Mouse (Mus musculus) kidney, embryonic 15.5 days (tissue): ENCODE measurements around the gene Lrrc73. TPM values are rescaled to one million over a fixed set of nuclear protein-coding genes. Genes with fewer than 3 reads are reported as not detected.

ENCODE experiments used
- ATAC-seq: fragments of 200-750 bp; cut with Nextera tagmentation; replicated peaks from 2 replicates; pipeline ENCODE4 v1.8.0; 2017; ENCODE audit warnings: moderate TSS enrichment; ENCODE audit not compliant: low FRiP score
- H3K27ac ChIP-seq: fragments of 300-500 bp; sonication (generic); 2 replicates; pipeline ENCODE4 v1.5.1; 2015; ENCODE audit warnings: mild to moderate bottlenecking, inconsistent platforms
- H3K27me3 ChIP-seq: fragments of 300-500 bp; sonication (generic); 2 replicates; pipeline ENCODE4 v1.6.1; 2015; ENCODE audit warnings: inconsistent platforms
- H3K36me3 ChIP-seq: fragments of 300-500 bp; sonication (generic); 2 replicates; pipeline ENCODE4 v1.6.1; 2015; ENCODE audit warnings: inconsistent platforms
- H3K4me1 ChIP-seq: fragments of 300-500 bp; sonication (generic); 2 replicates; pipeline ENCODE4 v1.6.1; 2015; ENCODE audit warnings: inconsistent platforms
- H3K4me2 ChIP-seq: fragments of 300-500 bp; sonication (generic); 2 replicates; pipeline ENCODE4 v1.6.1; 2015; ENCODE audit warnings: moderate library complexity, mild to moderate bottlenecking, inconsistent platforms
- H3K4me3 ChIP-seq: fragments of 300-500 bp; sonication (generic); replicated peaks from 2 replicates; pipeline ENCODE4 v1.5.1; 2015; ENCODE audit warnings: mild to moderate bottlenecking, inconsistent platforms
- H3K9ac ChIP-seq: fragments of 300-500 bp; sonication (generic); 2 replicates; pipeline ENCODE4 v1.6.1; 2015; ENCODE audit warnings: mild to moderate bottlenecking, inconsistent platforms
- H3K9me3 ChIP-seq: fragments of 300-500 bp; sonication (generic); replicated peaks from 2 replicates; pipeline ENCODE4 v1.6.1; 2016; ENCODE audit warnings: inconsistent platforms
- WGBS: fragments of 180-500 bp; shearing (Covaris S2); methylation state at CpG from one replicate; pipeline ENCODE4 v1.1.7; 2015; ENCODE audit warnings: mixed read lengths; 5-methylcytosine and 5-hydroxymethylcytosine counted together
- polyA plus RNA-seq: library from polyadenylated mRNA; unstranded; fragments of >200 nt; fragmentation: Nextera tagmentation; extraction: Ambion mirVana; gene quantifications from 2 replicates; pipeline ENCODE4 v1.2.1, GENCODE M21; 2015

Gene Lrrc73
- polyA plus RNA-seq, 1 experiment from 2014 or later, result 0.60 TPM

GRCm38 (mm10) chr17:46244579-46244978 is 8.8 kb upstream of the Lrrc73 start:
- 0 out of 2 replicates have a peak overlapping the region, but pooled peaks have one; percentile 22 for H3K27ac ChIP-seq
- no peak overlapping the region for H3K4me2 ChIP-seq
- WGBS, result 69% methylated on average over 10 of the region's 10 CpGs
- H3K4me3 ChIP-seq, result no peak overlapping the region
- no peaks in the 10 kb centered on the region for H3K9me3 ChIP-seq
- ATAC-seq, result no peak
- H3K27me3 ChIP-seq, result no peaks in the 10 kb centered on the region
- peaks cover 73% of the 10 kb centered on the region for H3K36me3 ChIP-seq
- no peak overlapping the region for H3K9ac ChIP-seq
- peaks cover 25% of the 10 kb centered on the region for H3K4me1 ChIP-seq

GRCm38 (mm10) chr17:46247512-46248188 is 5.7 kb upstream of the Lrrc73 start, which contains the start of the genes Polr1c and Yipf3:
TSS of gene Polr1c (minus strand) at chr17:46248054.
TSS of gene Yipf3 (plus strand) at chr17:46248080.
- peak within 1 kb of the TSS; percentile 93 for H3K9ac ChIP-seq
- H3K4me1 ChIP-seq, result peaks cover 25% of the 10 kb centered on the region
- peak within 1 kb of the TSS; percentile 89 for H3K4me2 ChIP-seq
- H3K9me3 ChIP-seq, result no peaks in the 10 kb centered on the region
- peak within 1 kb of the TSS; percentile 67 for H3K4me3 ChIP-seq
- ATAC-seq, result peak; percentile 90
- H3K27me3 ChIP-seq, result no peaks in the 10 kb centered on the region
- H3K36me3 ChIP-seq, result peaks cover 72% of the 10 kb centered on the region
- under 1% methylated on average over 53 of the region's 53 CpGs for WGBS
- H3K27ac ChIP-seq, result peak within 1 kb of the TSS; percentile 73

GRCm38 (mm10) chr17:46248189-46248522 is 5.2 kb upstream of the Lrrc73 start:
- Histone ChIP-seq H3K9me3 (no peaks in the 10 kb centered on the region), H3K27ac (peak overlapping the region; percentile 73), H3K9ac (peak overlapping the region; percentile 93), H3K4me2 (peak overlapping the region; percentile 89), H3K27me3 (no peaks in the 10 kb centered on the region), H3K4me1 (peaks cover 27% of the 10 kb centered on the region), H3K36me3 (peaks cover 67% of the 10 kb centered on the region), H3K4me3 (peak overlapping the region; percentile 67)
- peak; percentile 57; the same call in 1 of the 2 replicates for ATAC-seq
- WGBS, result 1% methylated on average over 37 of the region's 37 CpGs

GRCm38 (mm10) chr17:46251174-46251573 is 2.2 kb upstream of the Lrrc73 start:
- ATAC-seq, result no peak
- Histone ChIP-seq H3K36me3 (peaks cover 37% of the 10 kb centered on the region), H3K9ac (no peak overlapping the region), H3K27me3 (peaks cover 19% of the 10 kb centered on the region), H3K4me1 (peaks cover 38% of the 10 kb centered on the region), H3K4me3 (no peak overlapping the region), H3K9me3 (no peaks in the 10 kb centered on the region), H3K4me2 (no peak overlapping the region), H3K27ac (no peak overlapping the region)
- WGBS, result 82% methylated on average over 7 of the region's 7 CpGs

- Histone ChIP-seq H3K4me3 (peak overlapping the region; percentile 73), H3K9ac (peak overlapping the region; percentile 68), H3K27me3 (peaks cover 19% of the 10 kb centered on the region), H3K9me3 (no peaks in the 10 kb centered on the region), H3K4me2 (peak overlapping the region; percentile 100), H3K4me1 (peaks cover 27% of the 10 kb centered on the region), H3K36me3 (peaks cover 50% of the 10 kb centered on the region), H3K27ac (no peak overlapping the region)
- 62% methylated on average over 14 of the region's 14 CpGs for WGBS
- ATAC-seq, result no peak
Measured at GRCm38 (mm10) chr17:46252571-46253451, 520 bp upstream of the Lrrc73 start.

GRCm38 (mm10) chr17:46254106-46254505 is 775 bp downstream of the Lrrc73 start:
- Histone ChIP-seq H3K9ac (peak overlapping the region; percentile 68), H3K4me3 (peak overlapping the region; percentile 73), H3K36me3 (peaks cover 61% of the 10 kb centered on the region), H3K9me3 (no peaks in the 10 kb centered on the region), H3K27ac (no peak overlapping the region), H3K27me3 (peaks cover 19% of the 10 kb centered on the region), H3K4me2 (peak overlapping the region; percentile 100), H3K4me1 (peaks cover 23% of the 10 kb centered on the region)
- under 1% methylated on average over 54 of the region's 54 CpGs for WGBS
- ATAC-seq, result peak; percentile 24

GRCm38 (mm10) chr17:46255147-46255546 is 1.8 kb downstream of the Lrrc73 start:
- peaks cover 61% of the 10 kb centered on the region for H3K36me3 ChIP-seq
- ATAC-seq, result no peak
- H3K4me2 ChIP-seq, result 0 out of 2 replicates have a peak overlapping the region, but pooled peaks have one; percentile 100
- peaks cover 19% of the 10 kb centered on the region for H3K27me3 ChIP-seq
- H3K4me3 ChIP-seq, result 0 out of 2 replicates have a peak overlapping the region, but pooled peaks have one; percentile 5
- H3K4me1 ChIP-seq, result peaks cover 19% of the 10 kb centered on the region
- 30% methylated on average over 6 of the region's 6 CpGs for WGBS
- H3K9me3 ChIP-seq, result no peaks in the 10 kb centered on the region
- H3K9ac ChIP-seq, result no peak overlapping the region
- no peak overlapping the region for H3K27ac ChIP-seq

- Histone ChIP-seq H3K4me2 (no peak overlapping the region), H3K4me3 (no peak overlapping the region), H3K4me1 (peaks cover 13% of the 10 kb centered on the region), H3K27me3 (peaks cover 19% of the 10 kb centered on the region), H3K27ac (no peak overlapping the region), H3K9me3 (no peaks in the 10 kb centered on the region), H3K9ac (no peak overlapping the region), H3K36me3 (peaks cover 71% of the 10 kb centered on the region)
- WGBS, result 72% methylated on average over 30 of the region's 30 CpGs
- no peak for ATAC-seq
Measured at GRCm38 (mm10) chr17:46258279-46259053, 5.1 kb downstream of the Lrrc73 start.

GRCm38 (mm10) chr17:46259675-46260074 is 6.3 kb downstream of the Lrrc73 start:
- no peak for ATAC-seq

GRCm38 (mm10) chr17:46262201-46262694 is 8.9 kb downstream of the Lrrc73 start:
- peaks cover 14% of the 10 kb centered on the region for H3K4me1 ChIP-seq
- no peak overlapping the region for H3K27ac ChIP-seq
- no peak overlapping the region for H3K4me2 ChIP-seq
- H3K4me3 ChIP-seq, result no peak overlapping the region
- no peaks in the 10 kb centered on the region for H3K27me3 ChIP-seq
- no peak for ATAC-seq
- peaks cover 96% of the 10 kb centered on the region for H3K36me3 ChIP-seq
- no peaks in the 10 kb centered on the region for H3K9me3 ChIP-seq
- 95% methylated on average over 5 of the region's 5 CpGs for WGBS
- no peak overlapping the region for H3K9ac ChIP-seq

More at GRCm38 (mm10) chr17:46259675-46260074, 6.3 kb downstream of the Lrrc73 start:
- no peak overlapping the region for H3K4me3 ChIP-seq
- no peaks in the 10 kb centered on the region for H3K9me3 ChIP-seq
- no peak overlapping the region for H3K27ac ChIP-seq
- H3K9ac ChIP-seq, result no peak overlapping the region
- H3K4me2 ChIP-seq, result no peak overlapping the region
- peaks cover 9% of the 10 kb centered on the region for H3K27me3 ChIP-seq
- peaks cover 83% of the 10 kb centered on the region for H3K36me3 ChIP-seq
- 89% methylated on average over 17 of the region's 17 CpGs for WGBS
- H3K4me1 ChIP-seq, result peaks cover 3% of the 10 kb centered on the region; the same call in 1 of the 2 replicates

GRCm38 (mm10) chr17:46265502-46265901 is 12.2 kb downstream of the Lrrc73 start:
- Histone ChIP-seq H3K9ac (no peak overlapping the region), H3K27me3 (no peaks in the 10 kb centered on the region), H3K27ac (no peak overlapping the region), H3K4me2 (no peak overlapping the region), H3K36me3 (peaks cover 91% of the 10 kb centered on the region), H3K9me3 (no peaks in the 10 kb centered on the region), H3K4me3 (no peak overlapping the region), H3K4me1 (peaks cover 18% of the 10 kb centered on the region)
- no peak for ATAC-seq
- WGBS, result 83% methylated on average over 12 of the region's 12 CpGs
